Mouse (Mus musculus) heart, adult 2 months (tissue): ENCODE results near the gene H2-Ob. TPM values are rescaled to one million over a fixed set of nuclear protein-coding genes. Genes with fewer than 3 reads are reported as not detected.

ENCODE experiments used
- DNase-seq, 2 experiments: peaks; one replicate each; pipeline ENCODE4 v3.0.0; 2021
- H3K27ac ChIP-seq: fragments of 200-600 bp; 2 replicates; pipeline ENCODE4 v1.8.1; 2022
- H3K27me3 ChIP-seq: fragments of 200-500 bp; 2 replicates; pipeline ENCODE4 v1.6.1; 2012; ENCODE audit warnings: mild to moderate bottlenecking, low read length, inconsistent platforms, mixed read lengths; ENCODE audit not compliant: control insufficient read depth, insufficient read depth
- H3K36me3 ChIP-seq: fragments of 200-500 bp; 2 replicates; pipeline ENCODE4 v1.6.1; 2012; ENCODE audit warnings: low read length, inconsistent platforms; ENCODE audit not compliant: control insufficient read depth, insufficient read depth
- H3K4me1 ChIP-seq: fragments of 200-500 bp; 2 replicates; pipeline ENCODE4 v1.6.1; 2011; ENCODE audit warnings: low read length; ENCODE audit not compliant: control insufficient read depth, insufficient read depth
- H3K4me3 ChIP-seq: fragments of 200-600 bp; 2 replicates; pipeline ENCODE4 v1.8.1; 2022
- H3K79me2 ChIP-seq: fragments of 200-500 bp; replicated peaks from 2 replicates; pipeline ENCODE4 v1.6.1; 2012; ENCODE audit warnings: mild to moderate bottlenecking, inconsistent platforms, low read length, moderate library complexity, mixed read lengths; ENCODE audit not compliant: control insufficient read depth, insufficient read depth
- H3K9ac ChIP-seq: fragments of 200-500 bp; 2 replicates; pipeline ENCODE4 v1.6.1; 2012; ENCODE audit warnings: low read depth, mild to moderate bottlenecking, control low read depth, inconsistent platforms, low read length, mixed read lengths
- CTCF ChIP-seq: fragments of 200-600 bp; IDR thresholded peaks from 2 replicates; pipeline ENCODE4 v1.8.1; 2022; ENCODE audit warnings: antibody characterized with exemption, mild to moderate bottlenecking, moderate library complexity
- EP300 ChIP-seq: fragments of 200-500 bp; IDR thresholded peaks from 2 replicates; pipeline ENCODE4 v1.6.1; 2011; ENCODE audit warnings: low read depth, low read length, control low read depth; ENCODE audit not compliant: insufficient read depth
- POLR2A ChIP-seq: fragments of 200-500 bp; IDR thresholded peaks from 2 replicates; pipeline ENCODE4 v1.6.1; 2011; ENCODE audit warnings: mild to moderate bottlenecking, low read depth, low read length, control low read depth; ENCODE audit not compliant: insufficient read depth
- WGBS: fragments of 180-500 bp; shearing (Covaris S2); methylation state at CpG from one replicate; pipeline ENCODE4 v1.1.7; 2018; 5-methylcytosine and 5-hydroxymethylcytosine counted together
- intact Hi-C: fragments of 180-260 bp; cut with DNase I; formaldehyde crosslinking; loops from one replicate; pipeline ENCODE4 v1.15.1; 2025
- long read RNA-seq: library from polyadenylated mRNA; stranded (forward); transcript quantifications from one replicate; pipeline ENCODE4 v2.0.0, GENCODE M21; 2021
- polyA plus RNA-seq: library from polyadenylated mRNA; depleted of rRNA; stranded (reverse); fragments of >200 nt; gene quantifications from 2 replicates; pipeline ENCODE4 v1.2.3, GENCODE M21; 2012; rRNA removed
- total RNA-seq, 2 experiments: library from RNA; stranded (reverse); gene quantifications; 2 replicates each; pipeline ENCODE4 v1.2.3; 2021

H2-Ob gene
- 1 to 10 TPM in 1 of 2 experiments, under 1 TPM in 1; 0.55 to 1.0 TPM for total RNA-seq
- 3.5 and 6.2 TPM in 2 replicates for polyA plus RNA-seq
- long read RNA-seq, partial matches to known transcripts, result 0 of 3 reads
- long read RNA-seq, other reads (novel, unspliced or antisense), result 1 of 3 reads

DNA sequence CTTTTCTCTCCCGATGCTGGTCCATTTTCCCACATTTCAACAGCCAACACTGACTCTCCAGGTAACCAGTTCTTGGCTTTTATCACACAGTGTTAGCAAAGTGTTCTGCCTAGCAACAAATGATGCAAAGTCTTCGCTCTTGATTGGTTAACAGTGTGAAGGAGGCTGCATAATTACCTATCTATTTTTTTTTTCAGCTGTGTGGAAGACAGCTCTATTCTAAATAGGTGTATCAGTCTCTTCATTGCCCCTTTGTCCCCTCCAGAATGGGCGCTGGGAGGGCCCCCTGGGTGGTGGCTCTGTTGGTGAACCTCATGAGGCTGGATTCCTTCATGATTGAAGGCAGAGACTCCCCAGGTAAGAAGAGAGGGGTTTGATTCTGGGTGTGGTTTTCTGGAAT is at the start of gene H2-Ob:
Gene H2-Ob (plus strand): TSS at position 198 of the 400 bp plus-strand sequence.
- Histone ChIP-seq H3K4me1 (no peaks in the 10 kb centered on the region; the same call in 1 of the 2 replicates), H3K9ac (no peak within 1 kb of the TSS), H3K4me3 (peak within 1 kb of the TSS; percentile 26; the same call in 1 of the 2 replicates), H3K27me3 (no peaks in the 10 kb centered on the region), H3K36me3 (no peaks in the 10 kb centered on the region), H3K79me2 (no peaks in the 10 kb centered on the region), H3K27ac (peak within 1 kb of the TSS; percentile 82)
- peak in 1 of 2 experiments; percentile 31 for DNase-seq
- TF ChIP-seq EP300 (no peak), POLR2A (no peak), CTCF (no peak)
- intact Hi-C loops, result loop anchor here (10.0 kb wide), 2 partner anchors 134 to 164 kb away; no protein-coding TSS in a partner anchor
- WGBS, result 57% methylated on average over 3 of the region's 3 CpGs

- DNase-seq, result no peak
- peaks cover 1% of the 10 kb centered on the region; the same call in 1 of the 2 replicates for H3K4me1 ChIP-seq
- no peaks in the 10 kb centered on the region for H3K27me3 ChIP-seq
- H3K4me3 ChIP-seq, result no peak overlapping the region
- no peak overlapping the region for H3K9ac ChIP-seq
- intact Hi-C loops, result no loop called here
- no peak overlapping the region for H3K27ac ChIP-seq
- 82% methylated on average over 6 of the region's 6 CpGs for WGBS
- no peaks in the 10 kb centered on the region for H3K36me3 ChIP-seq
- no peaks in the 10 kb centered on the region for H3K79me2 ChIP-seq
- TF ChIP-seq EP300 (no peak), CTCF (no peak), POLR2A (no peak)
Observed at GRCm38 (mm10) chr17:34188986-34189385, 49.7 kb upstream of the H2-Ob start.

DNA sequence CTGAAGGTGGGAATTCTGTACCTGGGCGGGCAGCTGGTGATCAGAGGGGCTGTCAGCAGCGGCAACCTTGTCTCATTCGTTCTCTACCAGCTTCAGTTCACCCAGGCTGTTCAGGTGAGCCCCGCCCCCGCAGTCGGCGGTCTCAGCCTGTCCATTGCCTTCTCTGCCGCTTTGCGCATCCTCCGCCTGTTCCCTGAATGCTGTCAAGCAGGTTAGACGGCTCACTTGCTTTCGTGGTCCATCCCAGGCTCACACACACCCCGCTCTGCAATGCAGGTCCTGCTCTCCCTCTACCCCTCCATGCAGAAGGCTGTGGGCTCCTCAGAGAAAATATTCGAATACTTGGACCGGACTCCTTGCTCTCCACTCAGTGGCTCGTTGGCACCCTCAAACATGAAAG is 45.9 kb upstream of the H2-Ob start:
- no peaks in the 10 kb centered on the region; the same call in 1 of the 2 replicates for H3K4me1 ChIP-seq
- DNase-seq, result no peak
- H3K27me3 ChIP-seq, result no peaks in the 10 kb centered on the region
- no peaks in the 10 kb centered on the region for H3K36me3 ChIP-seq
- H3K27ac ChIP-seq, result no peak overlapping the region
- H3K9ac ChIP-seq, result no peak overlapping the region
- TF ChIP-seq POLR2A, result no peak
- intact Hi-C loops, result no loop called here
- 45% methylated on average over 16 of the region's 16 CpGs for WGBS
- H3K79me2 ChIP-seq, result no peaks in the 10 kb centered on the region
- H3K4me3 ChIP-seq, result no peak overlapping the region

- TF ChIP-seq EP300, result no peak
- no peak for TF ChIP-seq CTCF
- TF ChIP-seq POLR2A, result no peak
- Histone ChIP-seq H3K36me3 (no peaks in the 10 kb centered on the region), H3K9ac (no peak overlapping the region), H3K4me1 (no peaks in the 10 kb centered on the region), H3K79me2 (no peaks in the 10 kb centered on the region), H3K4me3 (no peak overlapping the region), H3K27me3 (no peaks in the 10 kb centered on the region), H3K27ac (no peak overlapping the region)
- intact Hi-C loops, result no loop called here
- WGBS, result 56% methylated on average over 8 of the region's 8 CpGs
- DNase-seq, result no peak
Observed at GRCm38 (mm10) chr17:34193468-34193867, 45.2 kb upstream of the H2-Ob start.

DNA sequence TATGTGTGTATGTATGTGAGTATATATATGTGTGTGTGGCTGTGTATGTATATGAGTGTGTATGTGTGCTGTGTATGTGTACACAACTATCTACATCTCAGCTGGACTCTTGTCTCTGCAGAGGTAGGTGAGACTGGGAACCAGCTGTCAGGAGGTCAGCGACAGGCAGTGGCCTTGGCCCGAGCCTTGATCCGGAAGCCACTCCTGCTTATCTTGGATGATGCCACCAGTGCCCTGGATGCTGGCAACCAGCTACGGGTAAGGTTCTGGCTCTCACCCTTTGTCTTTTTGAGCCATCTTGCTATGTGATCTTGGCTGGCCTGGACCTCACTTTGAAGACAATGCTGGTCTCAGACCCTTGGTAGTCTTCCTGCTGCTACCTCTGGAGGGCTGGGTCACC is 44.0 kb upstream of the H2-Ob start:
- H3K36me3 ChIP-seq, result no peaks in the 10 kb centered on the region

GRCm38 (mm10) chr17:34196491-34196890 is 42.2 kb upstream of the H2-Ob start:
- Histone ChIP-seq H3K27me3 (no peaks in the 10 kb centered on the region), H3K79me2 (no peaks in the 10 kb centered on the region), H3K4me1 (peaks cover 3% of the 10 kb centered on the region; the same call in 1 of the 2 replicates), H3K4me3 (no peak overlapping the region), H3K9ac (no peak overlapping the region), H3K36me3 (no peaks in the 10 kb centered on the region), H3K27ac (no peak overlapping the region)
- DNase-seq, result peak; percentile 27 to 47
- WGBS, result 66% methylated on average over 12 of the region's 12 CpGs
- TF ChIP-seq POLR2A, result no peak
- TF ChIP-seq EP300, result no peak
- TF ChIP-seq CTCF, result no peak
- intact Hi-C loops, result no loop called here

More for the DNA sequence above, 44.0 kb upstream of the H2-Ob start:
- peaks cover 3% of the 10 kb centered on the region; the same call in 1 of the 2 replicates for H3K4me1 ChIP-seq
- TF ChIP-seq POLR2A, result no peak
- TF ChIP-seq EP300, result no peak
- TF ChIP-seq CTCF, result no peak
- no peak overlapping the region for H3K9ac ChIP-seq
- H3K27me3 ChIP-seq, result no peaks in the 10 kb centered on the region
- intact Hi-C loops, result no loop called here
- no peak overlapping the region for H3K27ac ChIP-seq
- H3K4me3 ChIP-seq, result no peak overlapping the region
- 76% methylated on average over 4 of the region's 4 CpGs for WGBS
- no peak for DNase-seq
- no peaks in the 10 kb centered on the region for H3K79me2 ChIP-seq
